Mouse (Mus musculus) yolk sac, embryonic 10.5 days (tissue): Measurements from ENCODE around the gene Mrgprb4.

ENCODE experiments used
- DNase-seq: peaks from one replicate; pipeline ENCODE4 v3.0.0-alpha.2; 2017; ENCODE audit warnings: low spot score

Mrgprb4 gene

GRCm38 (mm10) chr7:48199188-48199587 is at the start of gene Mrgprb4:
Gene Mrgprb4 (minus strand): TSS chr7:48199288.
- DNase-seq = no peak

- DNase-seq = no peak
Measured at GRCm38 (mm10) chr7:48226114-48226513, 27.0 kb upstream of the Mrgprb4 start.

GRCm38 (mm10) chr7:48225065-48225464 is 26.0 kb upstream of the Mrgprb4 start:
- DNase-seq = no peak

- no peak for DNase-seq
Measured at GRCm38 (mm10) chr7:48168919-48169318, 30.2 kb downstream of the Mrgprb4 start, which contains the start of gene Mrgprb5. Gene Mrgprb5 (minus strand): TSS chr7:48169019.

GRCm38 (mm10) chr7:48167471-48167870 is 31.6 kb downstream of the Mrgprb4 start:
- no peak for DNase-seq
